Mouse (Mus musculus) kidney, embryonic 16.5 days (tissue): Measurements from ENCODE around the gene Itgb3bp. TPM values are rescaled to one million over a fixed set of nuclear protein-coding genes. Genes with fewer than 3 reads are reported as not detected.

Experiments
- ATAC-seq: fragments of 200-750 bp; cut with Nextera tagmentation; 2 replicates; pipeline ENCODE4 v1.8.0; 2017; ENCODE audit warnings: moderate TSS enrichment; ENCODE audit not compliant: low FRiP score, low TSS enrichment
- H3K27ac ChIP-seq: fragments of 300-500 bp; sonication (generic); 2 replicates; pipeline ENCODE4 v1.5.1; 2014; ENCODE audit warnings: low read length
- H3K27me3 ChIP-seq: fragments of 300-500 bp; sonication (generic); 2 replicates; pipeline ENCODE4 v1.6.1; 2014; ENCODE audit warnings: low read length, control low read depth, mixed read lengths; ENCODE audit not compliant: insufficient read depth
- H3K36me3 ChIP-seq: fragments of 300-500 bp; sonication (generic); 2 replicates; pipeline ENCODE4 v1.6.1; 2014; ENCODE audit warnings: low read length, control low read depth, mixed read lengths; ENCODE audit not compliant: insufficient read depth
- H3K4me1 ChIP-seq: fragments of 300-500 bp; sonication (generic); 2 replicates; pipeline ENCODE4 v1.6.1; 2014; ENCODE audit warnings: low read length, control low read depth, mixed read lengths; ENCODE audit not compliant: insufficient read depth
- H3K4me2 ChIP-seq: fragments of 300-500 bp; sonication (generic); replicated peaks from 2 replicates; pipeline ENCODE4 v1.6.1; 2014; ENCODE audit warnings: low read depth, low read length
- H3K4me3 ChIP-seq: fragments of 300-500 bp; sonication (generic); 2 replicates; pipeline ENCODE4 v1.5.1; 2014; ENCODE audit warnings: mild to moderate bottlenecking, low read length
- H3K9ac ChIP-seq: fragments of 300-500 bp; sonication (generic); replicated peaks from 2 replicates; pipeline ENCODE4 v1.6.1; 2014; ENCODE audit warnings: low read length
- H3K9me3 ChIP-seq: fragments of 300-500 bp; sonication (generic); 2 replicates; pipeline ENCODE4 v1.6.1; 2016; ENCODE audit warnings: low read length, control low read depth
- WGBS: fragments of 180-500 bp; shearing (Covaris S2); extraction: QIAGEN DNeasy Blood & Tissue Kit; methylation state at CpG from one replicate; pipeline ENCODE4 v1.1.7; 2014; 5-methylcytosine and 5-hydroxymethylcytosine counted together
- polyA plus RNA-seq: library from polyadenylated mRNA; unstranded; fragments of >200 nt; fragmentation: Nextera tagmentation; extraction: Ambion mirVana; gene quantifications from 2 replicates; pipeline ENCODE4 v1.2.1, GENCODE M21; 2015

Itgb3bp gene
- polyA plus RNA-seq, 1 experiment from 2014 or later, result 31.2 TPM

- no peak overlapping the region for H3K4me2 ChIP-seq
- no peaks in the 10 kb centered on the region for H3K4me1 ChIP-seq
- H3K36me3 ChIP-seq, result no peaks in the 10 kb centered on the region
- no peak overlapping the region for H3K4me3 ChIP-seq
- no peaks in the 10 kb centered on the region for H3K27me3 ChIP-seq
- no peak for ATAC-seq
- H3K9me3 ChIP-seq, result no peaks in the 10 kb centered on the region
- no peak overlapping the region for H3K27ac ChIP-seq
- 63% methylated on average over 16 of the region's 16 CpGs for WGBS
- no peak overlapping the region for H3K9ac ChIP-seq
Measured at GRCm38 (mm10) chr4:99939711-99940505, 10.3 kb upstream of the Itgb3bp start.

GRCm38 (mm10) chr4:99936278-99936677, 6.7 kb upstream of the Itgb3bp start:
- H3K27ac ChIP-seq, result no peak overlapping the region

GRCm38 (mm10) chr4:99934859-99935258, 5.2 kb upstream of the Itgb3bp start:
- Histone ChIP-seq H3K36me3 (no peaks in the 10 kb centered on the region), H3K9me3 (no peaks in the 10 kb centered on the region), H3K4me3 (no peak overlapping the region), H3K27me3 (no peaks in the 10 kb centered on the region), H3K4me2 (no peak overlapping the region), H3K4me1 (peaks cover 12% of the 10 kb centered on the region), H3K9ac (no peak overlapping the region), H3K27ac (no peak overlapping the region)
- 81% methylated on average over 7 of the region's 7 CpGs for WGBS
- no peak for ATAC-seq

More at GRCm38 (mm10) chr4:99936278-99936677, 6.7 kb upstream of the Itgb3bp start:
- H3K4me3 ChIP-seq, result no peak overlapping the region
- H3K9ac ChIP-seq, result no peak overlapping the region
- no peaks in the 10 kb centered on the region for H3K36me3 ChIP-seq
- no peak for ATAC-seq
- no peak overlapping the region for H3K4me2 ChIP-seq
- H3K27me3 ChIP-seq, result no peaks in the 10 kb centered on the region
- no peaks in the 10 kb centered on the region for H3K9me3 ChIP-seq
- peaks cover 3% of the 10 kb centered on the region; the same call in 1 of the 2 replicates for H3K4me1 ChIP-seq
- 86% methylated on average over 5 of the region's 5 CpGs for WGBS

GRCm38 (mm10) chr4:99931807-99932206, 2.2 kb upstream of the Itgb3bp start:
- Histone ChIP-seq H3K9me3 (no peaks in the 10 kb centered on the region), H3K27me3 (no peaks in the 10 kb centered on the region), H3K27ac (no peak overlapping the region), H3K4me3 (no peak overlapping the region), H3K9ac (no peak overlapping the region), H3K4me2 (no peak overlapping the region), H3K36me3 (no peaks in the 10 kb centered on the region), H3K4me1 (peaks cover 17% of the 10 kb centered on the region)
- WGBS, result 84% methylated on average over 4 of the region's 4 CpGs
- no peak for ATAC-seq

GRCm38 (mm10) chr4:99931240-99931580, 1.6 kb upstream of the Itgb3bp start:
- Histone ChIP-seq H3K9ac (0 out of 2 replicates have a peak overlapping the region, but pooled peaks have one; percentile 14), H3K27me3 (no peaks in the 10 kb centered on the region), H3K27ac (no peak overlapping the region), H3K4me1 (peaks cover 17% of the 10 kb centered on the region), H3K36me3 (no peaks in the 10 kb centered on the region), H3K4me2 (peak overlapping the region; percentile 94), H3K9me3 (no peaks in the 10 kb centered on the region), H3K4me3 (peak overlapping the region; percentile 76; the same call in 1 of the 2 replicates)
- WGBS, result 68% methylated on average over 11 of the region's 11 CpGs
- no peak for ATAC-seq

- Histone ChIP-seq H3K4me1 (peaks cover 17% of the 10 kb centered on the region), H3K36me3 (no peaks in the 10 kb centered on the region), H3K9me3 (no peaks in the 10 kb centered on the region), H3K4me2 (peak overlapping the region; percentile 94), H3K27me3 (no peaks in the 10 kb centered on the region), H3K4me3 (peak overlapping the region; percentile 76), H3K9ac (0 out of 2 replicates have a peak overlapping the region, but pooled peaks have one; percentile 14), H3K27ac (no peak overlapping the region)
- WGBS, result 46% methylated on average over 10 of the region's 10 CpGs
- ATAC-seq, result no peak
Measured at GRCm38 (mm10) chr4:99930518-99931239, 1.1 kb upstream of the Itgb3bp start.

- peak within 1 kb of the TSS; percentile 95 for H3K27ac ChIP-seq
- no peaks in the 10 kb centered on the region for H3K36me3 ChIP-seq
- H3K4me1 ChIP-seq, result peaks cover 17% of the 10 kb centered on the region
- 3% methylated on average over 23 of the region's 23 CpGs for WGBS
- peak within 1 kb of the TSS; percentile 94 for H3K4me2 ChIP-seq
- ATAC-seq, result peak; percentile 92
- peak within 1 kb of the TSS; percentile 76 for H3K4me3 ChIP-seq
- H3K9me3 ChIP-seq, result no peaks in the 10 kb centered on the region
- no peaks in the 10 kb centered on the region for H3K27me3 ChIP-seq
- H3K9ac ChIP-seq, result peak within 1 kb of the TSS; percentile 79
Measured at GRCm38 (mm10) chr4:99929149-99929612, 432 bp downstream of the Itgb3bp start, which contains the start of gene Pgm1. TSS of gene Pgm1 (plus strand) at chr4:99929414.

GRCm38 (mm10) chr4:99928521-99928920, 1.1 kb downstream of the Itgb3bp start:
- Histone ChIP-seq H3K9me3 (no peaks in the 10 kb centered on the region), H3K4me2 (no peak overlapping the region)
- ATAC-seq, result no peak

GRCm38 (mm10) chr4:99926380-99926779, 3.2 kb downstream of the Itgb3bp start:
- Histone ChIP-seq H3K9me3 (no peaks in the 10 kb centered on the region), H3K27ac (no peak overlapping the region), H3K4me3 (no peak overlapping the region), H3K4me2 (no peak overlapping the region), H3K9ac (no peak overlapping the region), H3K4me1 (peaks cover 15% of the 10 kb centered on the region), H3K27me3 (no peaks in the 10 kb centered on the region), H3K36me3 (no peaks in the 10 kb centered on the region)
- WGBS, result 92% methylated on average over 4 of the region's 4 CpGs
- ATAC-seq, result no peak

More at GRCm38 (mm10) chr4:99928521-99928920, 1.1 kb downstream of the Itgb3bp start:
- WGBS, result 57% methylated on average over 6 of the region's 6 CpGs
- Histone ChIP-seq H3K36me3 (no peaks in the 10 kb centered on the region), H3K27ac (no peak overlapping the region), H3K9ac (no peak overlapping the region), H3K27me3 (no peaks in the 10 kb centered on the region), H3K4me1 (peaks cover 17% of the 10 kb centered on the region), H3K4me3 (no peak overlapping the region)
